Mouse (Mus musculus) midbrain, embryonic 13.5 days (tissue): Measurements from ENCODE around the gene Creb3l2. TPM values are rescaled to one million over a fixed set of nuclear protein-coding genes. Genes with fewer than 3 reads are reported as not detected.

Experiments used
- ATAC-seq: fragments of 200-750 bp; cut with Nextera tagmentation; 2 replicates; pipeline ENCODE4 v1.8.0; 2017; ENCODE audit warnings: mild to moderate bottlenecking, moderate TSS enrichment, moderate library complexity
- H3K27ac ChIP-seq: fragments of 300-500 bp; sonication (generic); 2 replicates; pipeline ENCODE4 v1.5.1; 2015; ENCODE audit warnings: inconsistent platforms, mild to moderate bottlenecking, moderate library complexity
- H3K27me3 ChIP-seq: fragments of 300-500 bp; sonication (generic); 2 replicates; pipeline ENCODE4 v1.6.1; 2015; ENCODE audit warnings: mild to moderate bottlenecking, inconsistent platforms
- H3K36me3 ChIP-seq: fragments of 300-500 bp; sonication (generic); 2 replicates; pipeline ENCODE4 v1.6.1; 2015; ENCODE audit warnings: mild to moderate bottlenecking, inconsistent platforms
- H3K4me1 ChIP-seq: fragments of 300-500 bp; sonication (generic); replicated peaks from 2 replicates; pipeline ENCODE4 v1.6.1; 2015; ENCODE audit warnings: inconsistent platforms
- H3K4me2 ChIP-seq: fragments of 300-500 bp; sonication (generic); replicated peaks from 2 replicates; pipeline ENCODE4 v1.6.1; 2015; ENCODE audit warnings: moderate library complexity, mild to moderate bottlenecking, inconsistent platforms
- H3K4me3 ChIP-seq: fragments of 300-500 bp; sonication (generic); replicated peaks from 2 replicates; pipeline ENCODE4 v1.5.1; 2015; ENCODE audit warnings: mild to moderate bottlenecking, inconsistent platforms
- H3K9ac ChIP-seq: fragments of 300-500 bp; sonication (generic); replicated peaks from 2 replicates; pipeline ENCODE4 v1.6.1; 2015; ENCODE audit warnings: mild to moderate bottlenecking, inconsistent platforms
- H3K9me3 ChIP-seq: fragments of 300-500 bp; sonication (generic); 2 replicates; pipeline ENCODE4 v1.6.1; 2016; ENCODE audit warnings: mild to moderate bottlenecking, inconsistent platforms
- WGBS: fragments of 180-500 bp; shearing (Covaris S2); methylation state at CpG from one replicate; pipeline ENCODE4 v1.1.7; 2015; 5-methylcytosine and 5-hydroxymethylcytosine counted together
- polyA plus RNA-seq: library from polyadenylated mRNA; unstranded; fragments of >200 nt; fragmentation: Nextera tagmentation; extraction: Ambion mirVana; gene quantifications from 2 replicates; pipeline ENCODE4 v1.2.1, GENCODE M21; 2015

Gene Creb3l2
- polyA plus RNA-seq, 1 experiment from 2014 or later: 3.3 TPM

GRCm38 (mm10) chr6:37329901-37330864 is 111.8 kb downstream of the Creb3l2 start:
- H3K9ac ChIP-seq: no peak overlapping the region

GRCm38 (mm10) chr6:37329376-37329775 is 112.6 kb downstream of the Creb3l2 start:
- Histone ChIP-seq H3K4me3 (no peak overlapping the region), H3K9me3 (no peaks in the 10 kb centered on the region), H3K27ac (no peak overlapping the region), H3K9ac (no peak overlapping the region), H3K4me2 (no peak overlapping the region), H3K36me3 (no peaks in the 10 kb centered on the region), H3K27me3 (no peaks in the 10 kb centered on the region), H3K4me1 (peaks cover 32% of the 10 kb centered on the region)
- 90% methylated on average over 3 of the region's 3 CpGs for WGBS
- ATAC-seq: no peak

More at GRCm38 (mm10) chr6:37329901-37330864, 111.8 kb downstream of the Creb3l2 start:
- H3K4me3 ChIP-seq: no peak overlapping the region
- 0 out of 2 replicates have a peak overlapping the region, but pooled peaks have one; percentile 36 for H3K27ac ChIP-seq
- H3K9me3 ChIP-seq: no peaks in the 10 kb centered on the region
- 51% methylated on average over 5 of the region's 5 CpGs for WGBS
- H3K27me3 ChIP-seq: no peaks in the 10 kb centered on the region
- no peak overlapping the region for H3K4me2 ChIP-seq
- H3K36me3 ChIP-seq: no peaks in the 10 kb centered on the region
- H3K4me1 ChIP-seq: peaks cover 32% of the 10 kb centered on the region
- peak; percentile 84 for ATAC-seq

- Histone ChIP-seq H3K4me2 (no peak overlapping the region), H3K9ac (no peak overlapping the region), H3K27ac (no peak overlapping the region), H3K4me1 (peaks cover 32% of the 10 kb centered on the region), H3K27me3 (no peaks in the 10 kb centered on the region), H3K9me3 (no peaks in the 10 kb centered on the region), H3K36me3 (no peaks in the 10 kb centered on the region), H3K4me3 (no peak overlapping the region)
- ATAC-seq: no peak
- 32% methylated on average over 7 of the region's 7 CpGs for WGBS
These were observed 113.3 kb downstream of the Creb3l2 start for GRCm38 (mm10) chr6:37328671-37329070.

- Histone ChIP-seq H3K27me3 (no peaks in the 10 kb centered on the region), H3K9me3 (no peaks in the 10 kb centered on the region), H3K36me3 (no peaks in the 10 kb centered on the region), H3K4me2 (no peak overlapping the region), H3K4me1 (peaks cover 32% of the 10 kb centered on the region), H3K4me3 (no peak overlapping the region), H3K9ac (no peak overlapping the region), H3K27ac (peak overlapping the region; percentile 32; the same call in 1 of the 2 replicates)
- ATAC-seq: peak; percentile 34; the same call in 1 of the 2 replicates
- WGBS: 48% methylated on average over 6 of the region's 6 CpGs
These were observed 114.4 kb downstream of the Creb3l2 start for GRCm38 (mm10) chr6:37327519-37327918.

- WGBS: 44% methylated on average over 8 of the region's 8 CpGs
- Histone ChIP-seq H3K4me1 (peaks cover 32% of the 10 kb centered on the region), H3K27me3 (no peaks in the 10 kb centered on the region), H3K9ac (no peak overlapping the region), H3K27ac (peak overlapping the region; percentile 30; the same call in 1 of the 2 replicates), H3K4me3 (no peak overlapping the region), H3K4me2 (no peak overlapping the region), H3K36me3 (no peaks in the 10 kb centered on the region), H3K9me3 (no peaks in the 10 kb centered on the region)
- no peak for ATAC-seq
These were observed 115.4 kb downstream of the Creb3l2 start for GRCm38 (mm10) chr6:37326603-37326955.

- H3K9ac ChIP-seq: no peak overlapping the region
- peaks cover 32% of the 10 kb centered on the region for H3K4me1 ChIP-seq
These were observed 115.9 kb downstream of the Creb3l2 start for GRCm38 (mm10) chr6:37325906-37326602.

GRCm38 (mm10) chr6:37325076-37325475 is 116.9 kb downstream of the Creb3l2 start:
- H3K36me3 ChIP-seq: no peaks in the 10 kb centered on the region
- H3K27ac ChIP-seq: no peak overlapping the region
- H3K4me1 ChIP-seq: peaks cover 25% of the 10 kb centered on the region
- WGBS: 87% methylated on average over 3 of the region's 3 CpGs
- H3K4me3 ChIP-seq: no peak overlapping the region
- H3K4me2 ChIP-seq: no peak overlapping the region
- no peaks in the 10 kb centered on the region for H3K9me3 ChIP-seq
- no peaks in the 10 kb centered on the region for H3K27me3 ChIP-seq
- H3K9ac ChIP-seq: no peak overlapping the region
- ATAC-seq: no peak

More at GRCm38 (mm10) chr6:37325906-37326602, 115.9 kb downstream of the Creb3l2 start:
- H3K4me2 ChIP-seq: no peak overlapping the region
- no peaks in the 10 kb centered on the region for H3K9me3 ChIP-seq
- H3K27ac ChIP-seq: peak overlapping the region; percentile 30; the same call in 1 of the 2 replicates
- no peaks in the 10 kb centered on the region for H3K27me3 ChIP-seq
- H3K4me3 ChIP-seq: no peak overlapping the region
- 95% methylated on average over 9 of the region's 9 CpGs for WGBS
- ATAC-seq: no peak
- no peaks in the 10 kb centered on the region for H3K36me3 ChIP-seq

- no peak for ATAC-seq
- Histone ChIP-seq H3K4me3 (no peak overlapping the region), H3K4me1 (peaks cover 12% of the 10 kb centered on the region), H3K36me3 (no peaks in the 10 kb centered on the region), H3K9ac (no peak overlapping the region), H3K4me2 (no peak overlapping the region), H3K27ac (no peak overlapping the region), H3K9me3 (no peaks in the 10 kb centered on the region), H3K27me3 (no peaks in the 10 kb centered on the region)
- 94% methylated on average over 7 of the region's 7 CpGs for WGBS
These were observed 119.3 kb downstream of the Creb3l2 start for GRCm38 (mm10) chr6:37322641-37323040.

GRCm38 (mm10) chr6:37322088-37322487 is 119.9 kb downstream of the Creb3l2 start:
- WGBS: 92% methylated on average over 9 of the region's 9 CpGs
- Histone ChIP-seq H3K4me3 (no peak overlapping the region), H3K4me2 (no peak overlapping the region), H3K36me3 (no peaks in the 10 kb centered on the region), H3K4me1 (peaks cover 9% of the 10 kb centered on the region), H3K27me3 (no peaks in the 10 kb centered on the region), H3K9me3 (no peaks in the 10 kb centered on the region), H3K9ac (no peak overlapping the region), H3K27ac (no peak overlapping the region)
- ATAC-seq: no peak

GRCm38 (mm10) chr6:37317904-37318303 is 124.0 kb downstream of the Creb3l2 start:
- Histone ChIP-seq H3K9me3 (no peaks in the 10 kb centered on the region), H3K27ac (no peak overlapping the region), H3K4me1 (no peaks in the 10 kb centered on the region), H3K4me3 (no peak overlapping the region), H3K9ac (no peak overlapping the region), H3K27me3 (no peaks in the 10 kb centered on the region), H3K36me3 (no peaks in the 10 kb centered on the region), H3K4me2 (no peak overlapping the region)
- 89% methylated on average over 5 of the region's 5 CpGs for WGBS
- no peak for ATAC-seq

GRCm38 (mm10) chr6:37315440-37315839 is 126.5 kb downstream of the Creb3l2 start:
- Histone ChIP-seq H3K36me3 (no peaks in the 10 kb centered on the region), H3K27ac (no peak overlapping the region), H3K4me2 (no peak overlapping the region), H3K27me3 (no peaks in the 10 kb centered on the region), H3K4me3 (no peak overlapping the region), H3K4me1 (no peaks in the 10 kb centered on the region), H3K9ac (no peak overlapping the region), H3K9me3 (no peaks in the 10 kb centered on the region)
- no peak for ATAC-seq

- 94% methylated on average over 4 of the region's 4 CpGs for WGBS
These were observed 131.3 kb downstream of the Creb3l2 start for GRCm38 (mm10) chr6:37310601-37311000.

More at GRCm38 (mm10) chr6:37310601-37311000, 131.3 kb downstream of the Creb3l2 start:
- Histone ChIP-seq H3K4me2 (no peak overlapping the region), H3K4me3 (no peak overlapping the region), H3K9me3 (no peaks in the 10 kb centered on the region), H3K27ac (no peak overlapping the region), H3K4me1 (no peaks in the 10 kb centered on the region), H3K27me3 (no peaks in the 10 kb centered on the region), H3K9ac (no peak overlapping the region), H3K36me3 (no peaks in the 10 kb centered on the region)
- no peak for ATAC-seq
